Mouse (Mus musculus) gastrocnemius, adult 18-20 months (tissue): ENCODE results near the gene Syt2. TPM values are rescaled to one million over a fixed set of nuclear protein-coding genes. Genes with fewer than 3 reads are reported as not detected.
A peak's percentile ranks its signal among the peaks of the same experiment; 100 is the strongest.

Experiments
- DNase-seq: peaks from one replicate; pipeline ENCODE4 v3.0.0; 2021; ENCODE audit warnings: low spot score
- total RNA-seq, 2 experiments: library from RNA; stranded (reverse); gene quantifications; 2 replicates each; pipeline ENCODE4 v1.2.3; 2021

The Syt2 gene
- total RNA-seq, 2 experiments from 2014 or later: not detected

DNA sequence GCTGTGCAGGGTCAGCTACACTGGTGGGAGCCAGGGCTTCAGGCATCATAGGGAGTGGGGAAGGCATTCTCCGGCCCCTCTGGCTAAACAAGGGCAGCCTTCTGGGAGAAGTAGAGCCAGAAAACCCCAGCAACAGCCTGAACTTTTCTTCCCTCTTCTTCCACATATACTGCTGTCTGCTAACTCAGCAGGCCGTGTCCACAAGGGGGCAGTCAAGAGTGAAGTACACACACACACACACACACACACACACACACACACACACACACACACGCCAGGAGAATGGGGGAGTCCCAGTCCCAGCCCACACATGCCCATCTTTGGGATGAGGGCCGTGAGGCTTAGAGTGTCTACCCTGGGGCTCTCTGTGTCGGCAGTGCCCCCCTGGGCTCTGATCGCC is 95.0 kb downstream of the Syt2 start:
- no peak for DNase-seq

DNA sequence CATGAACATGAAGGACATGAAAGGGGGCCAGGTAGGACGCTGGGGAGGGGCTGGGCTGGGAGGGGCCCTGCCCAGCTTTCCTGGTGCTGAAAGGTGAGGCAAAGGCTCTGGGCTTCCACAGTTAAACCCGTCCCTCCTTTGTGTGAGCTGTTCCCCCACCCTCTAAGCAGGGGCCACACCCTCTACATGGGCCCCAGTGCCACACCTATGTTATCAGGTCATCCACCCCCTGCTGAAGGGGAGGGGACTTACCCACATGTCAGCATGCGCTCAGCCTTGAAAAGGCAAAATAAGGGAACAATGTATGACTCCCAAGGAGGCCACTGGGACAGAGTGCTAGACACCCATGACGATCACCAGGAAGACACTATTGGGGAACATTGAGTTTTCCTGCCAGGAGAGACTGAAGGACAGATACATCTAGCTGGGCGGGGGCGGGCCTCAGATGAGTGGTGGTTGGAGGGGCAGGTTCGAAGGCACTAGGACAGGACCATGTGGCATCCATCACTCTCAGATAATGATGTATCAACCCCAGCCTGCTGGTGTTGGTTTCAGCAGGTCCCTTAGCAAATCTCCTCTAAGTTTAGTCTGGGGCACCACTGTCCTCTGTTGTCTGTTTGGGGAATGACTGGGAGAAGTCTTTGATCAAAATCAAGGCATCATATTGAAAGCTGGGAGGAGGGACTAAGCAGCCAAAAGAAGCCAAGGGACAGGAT is 95.6 kb downstream of the Syt2 start:
- no peak for DNase-seq

- no peak for DNase-seq
Observed at GRCm38 (mm10) chr1:134745648-134746047, 99.2 kb downstream of the Syt2 start.

GRCm38 (mm10) chr1:134747236-134748174 is 101.0 kb downstream of the Syt2 start:
- DNase-seq: peak; percentile 68

- peak; percentile 69 for DNase-seq
Observed at GRCm38 (mm10) chr1:134749889-134750288, 103.4 kb downstream of the Syt2 start.

DNA sequence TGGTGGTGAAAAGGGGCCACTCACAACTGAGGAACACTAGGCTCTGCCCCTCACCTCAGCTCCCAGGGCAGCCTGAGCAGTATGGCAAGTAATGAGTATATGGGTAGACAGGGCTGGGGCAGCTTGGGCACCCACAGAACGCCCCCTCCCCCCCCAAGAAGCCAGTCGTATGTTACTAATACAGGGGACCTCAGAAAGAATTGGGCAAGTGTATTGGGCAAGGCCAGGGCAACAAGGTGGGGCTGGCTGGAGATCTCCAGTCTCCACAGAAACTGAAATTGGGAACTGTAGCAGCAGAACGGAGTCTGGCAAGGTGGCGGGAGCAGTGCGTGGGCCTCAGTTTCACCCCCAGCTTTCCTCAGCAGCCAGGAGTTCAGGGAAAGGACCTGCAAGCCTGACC is 106.0 kb downstream of the Syt2 start:
- DNase-seq: no peak

DNA sequence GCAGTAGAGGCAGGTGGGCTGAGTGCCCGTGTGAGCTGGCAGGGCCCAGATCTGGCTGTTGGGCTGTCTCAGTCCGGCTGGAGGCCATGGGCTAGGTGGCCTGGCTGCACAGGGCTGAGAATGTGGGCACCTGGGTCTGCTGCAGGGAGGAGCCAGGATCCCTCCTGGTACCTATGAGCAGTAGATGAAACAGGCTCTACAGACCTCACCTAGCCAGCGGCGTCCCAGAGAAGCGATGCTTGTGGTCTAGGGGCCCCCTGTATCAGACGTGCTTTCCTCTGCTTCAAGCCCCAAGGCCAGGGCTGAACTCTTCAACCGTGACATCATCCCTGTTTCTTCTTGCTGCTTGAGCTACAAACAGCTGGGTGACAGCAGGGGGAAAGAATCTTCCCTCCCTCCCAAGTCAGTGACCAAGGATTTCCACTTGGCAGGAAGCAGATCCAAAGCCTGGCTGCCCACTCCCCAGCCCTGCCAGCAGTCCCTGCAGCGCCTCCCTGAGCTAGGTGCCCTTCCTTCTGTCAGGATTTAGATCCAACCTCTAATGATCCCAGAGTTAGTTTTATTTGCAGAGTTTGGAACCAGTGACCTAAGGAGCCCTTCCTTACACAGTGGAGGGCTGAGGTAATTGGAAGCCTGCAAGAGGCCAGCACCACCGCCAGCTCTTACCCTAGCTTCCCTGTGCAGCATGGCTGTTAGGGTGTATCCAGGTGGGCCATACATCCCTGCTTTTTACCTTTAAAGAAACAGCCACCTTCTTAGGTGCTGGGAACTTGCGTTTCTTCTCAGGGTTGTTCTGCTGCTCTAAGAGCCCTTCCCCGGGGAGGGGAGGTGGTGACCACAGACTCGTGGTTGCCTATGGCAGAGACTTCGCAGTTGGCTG is 107.5 kb downstream of the Syt2 start:
- peak; percentile 84 for DNase-seq

GRCm38 (mm10) chr1:134754818-134755217 is 108.3 kb downstream of the Syt2 start:
- DNase-seq: no peak

DNA sequence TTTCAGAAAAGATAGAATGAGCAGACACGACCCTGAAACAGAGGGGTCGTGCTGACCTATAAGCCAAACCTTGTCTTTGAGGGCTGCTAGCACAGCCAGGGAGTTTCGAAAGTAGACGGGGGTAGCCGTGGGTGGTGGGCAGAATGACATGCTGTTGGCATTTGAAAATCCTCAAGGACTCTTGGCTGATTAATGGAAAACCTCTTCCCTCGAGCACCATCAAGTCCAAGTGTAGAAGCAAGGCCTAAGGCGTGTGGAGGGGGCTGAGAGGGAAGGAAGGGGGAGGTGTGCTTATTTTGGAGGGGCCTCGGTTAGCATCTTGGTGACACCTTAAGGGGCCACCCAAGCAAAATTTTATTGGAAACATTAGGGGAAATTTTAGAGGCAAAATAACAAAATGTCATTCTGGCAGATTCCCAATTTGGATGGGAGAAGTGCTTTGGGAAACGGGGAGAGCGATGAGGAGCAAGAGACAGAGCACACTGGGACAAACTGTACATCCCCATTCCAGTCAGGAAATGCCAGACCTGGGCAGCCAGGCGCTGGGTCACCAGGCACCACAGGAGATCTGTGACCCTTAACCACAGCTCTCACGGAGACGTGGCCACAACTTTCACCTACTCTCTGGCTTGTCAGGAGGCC is 109.2 kb downstream of the Syt2 start:
- DNase-seq: no peak

- no peak for DNase-seq
Observed at GRCm38 (mm10) chr1:134756190-134756873, 109.9 kb downstream of the Syt2 start.

- DNase-seq: no peak
Observed at GRCm38 (mm10) chr1:134757230-134757629, 110.8 kb downstream of the Syt2 start.

- DNase-seq: peak; percentile 53
Observed at GRCm38 (mm10) chr1:134759133-134759532, 112.7 kb downstream of the Syt2 start.

- no peak for DNase-seq
Observed at GRCm38 (mm10) chr1:134760642-134761041, 114.2 kb downstream of the Syt2 start.

- DNase-seq: no peak
Observed at GRCm38 (mm10) chr1:134761534-134761933, 115.1 kb downstream of the Syt2 start.

DNA sequence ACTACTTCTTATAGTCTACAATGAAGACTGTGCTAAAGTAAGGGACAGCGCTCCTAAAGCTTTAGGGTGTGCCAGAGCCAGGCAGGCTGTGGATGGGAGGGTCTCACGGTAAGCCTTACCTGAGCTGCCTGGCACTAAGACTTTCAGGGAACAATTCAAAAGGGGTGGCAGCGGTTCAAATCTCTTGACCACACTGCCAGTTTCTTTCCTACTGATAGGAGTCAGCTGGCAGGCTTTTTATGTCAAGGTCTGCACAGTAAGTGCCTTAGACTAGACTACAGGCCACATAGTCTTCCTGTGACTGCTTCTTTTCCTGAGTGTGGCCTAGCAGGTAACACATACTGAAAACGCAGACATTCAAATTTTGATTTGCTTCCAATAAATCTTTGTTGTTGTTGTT is 116.8 kb downstream of the Syt2 start:
- DNase-seq: no peak

- no peak for DNase-seq
Observed at GRCm38 (mm10) chr1:134763776-134764438, 117.4 kb downstream of the Syt2 start.

DNA sequence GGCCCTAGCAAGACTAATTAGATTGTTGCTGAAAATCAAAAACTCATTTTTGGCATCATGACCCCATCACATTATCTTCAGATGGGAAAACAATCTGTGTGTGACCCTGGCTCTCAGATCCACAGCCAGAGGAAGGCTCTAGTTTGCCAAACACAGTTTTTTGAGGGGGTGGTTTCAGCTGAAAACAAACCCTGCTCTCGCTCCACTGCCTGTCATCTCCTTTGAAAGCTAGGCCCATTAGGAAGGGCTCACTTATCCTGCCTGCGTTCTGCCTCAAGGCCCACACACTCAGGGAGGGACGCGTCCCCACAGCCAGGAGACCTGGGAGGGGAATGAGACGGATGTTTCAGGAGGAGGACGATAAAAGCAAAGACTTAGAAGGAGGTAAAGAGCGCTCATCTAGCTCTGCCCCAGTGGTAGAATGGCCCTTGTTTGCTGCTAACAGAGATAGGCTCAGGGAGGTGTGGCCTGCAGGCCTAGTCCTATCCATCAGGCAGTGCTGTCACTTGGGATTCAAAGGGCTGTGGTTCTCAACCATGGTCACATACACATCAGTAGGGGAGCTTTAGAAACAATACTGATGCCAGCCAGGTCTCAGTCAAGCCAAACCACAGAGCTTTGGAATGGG is 118.5 kb downstream of the Syt2 start:
- DNase-seq: no peak

GRCm38 (mm10) chr1:134766448-134766847 is 120.0 kb downstream of the Syt2 start:
- DNase-seq: no peak

DNA sequence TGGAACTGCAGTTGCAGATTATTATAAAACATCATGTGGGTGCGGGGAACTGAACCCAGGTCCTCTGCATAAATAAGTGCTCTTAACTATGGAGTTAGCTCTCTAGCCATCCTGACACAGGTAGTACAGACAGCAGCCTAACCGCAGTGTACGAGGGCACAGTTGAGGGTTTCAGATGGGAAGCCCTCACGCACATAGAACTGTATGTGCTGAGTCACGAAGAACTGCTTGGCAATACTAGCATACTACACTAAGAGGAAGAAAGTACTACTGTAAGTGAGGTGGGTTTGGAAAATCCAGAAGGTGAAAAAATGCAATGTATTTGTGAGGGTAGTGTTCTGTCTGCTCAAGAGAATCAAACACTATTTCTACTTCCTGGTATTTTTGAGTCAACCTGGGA is 123.8 kb downstream of the Syt2 start:
- no peak for DNase-seq
